Mouse (Mus musculus) hindbrain, embryonic 12.5 days (tissue): ENCODE measurements around the gene 1700020D05Rik. TPM values are rescaled to one million over a fixed set of nuclear protein-coding genes. Genes with fewer than 3 reads are reported as not detected.
A peak's percentile ranks its signal among the peaks of the same experiment; 100 is the strongest.

Experiments used
- ATAC-seq: fragments of 200-750 bp; cut with Nextera tagmentation; 2 replicates; pipeline ENCODE4 v1.8.0; 2017; ENCODE audit warnings: moderate TSS enrichment; ENCODE audit not compliant: low FRiP score
- H3K27ac ChIP-seq: fragments of 300-500 bp; sonication (generic); 2 replicates; pipeline ENCODE4 v1.5.1; 2016; ENCODE audit warnings: mild to moderate bottlenecking
- H3K27me3 ChIP-seq: fragments of 300-500 bp; sonication (generic); 2 replicates; pipeline ENCODE4 v1.6.1; 2016; ENCODE audit warnings: mild to moderate bottlenecking
- H3K36me3 ChIP-seq: fragments of 300-500 bp; sonication (generic); 2 replicates; pipeline ENCODE4 v1.6.1; 2016; ENCODE audit warnings: mild to moderate bottlenecking
- H3K4me1 ChIP-seq: fragments of 300-500 bp; sonication (generic); 2 replicates; pipeline ENCODE4 v1.6.1; 2016
- H3K4me2 ChIP-seq: fragments of 300-500 bp; sonication (generic); replicated peaks from 2 replicates; pipeline ENCODE4 v1.6.1; 2016; ENCODE audit warnings: mild to moderate bottlenecking
- H3K4me3 ChIP-seq: fragments of 300-500 bp; sonication (generic); 2 replicates; pipeline ENCODE4 v1.5.1; 2016; ENCODE audit warnings: mild to moderate bottlenecking
- H3K9ac ChIP-seq: fragments of 300-500 bp; sonication (generic); 2 replicates; pipeline ENCODE4 v1.6.1; 2016; ENCODE audit warnings: mild to moderate bottlenecking, moderate library complexity
- H3K9me3 ChIP-seq: fragments of 300-500 bp; sonication (generic); replicated peaks from 2 replicates; pipeline ENCODE4 v1.6.1; 2016; ENCODE audit warnings: mild to moderate bottlenecking
- WGBS: fragments of 180-500 bp; shearing (Covaris S2); methylation state at CpG from one replicate; pipeline ENCODE4 v1.1.7; 2016; 5-methylcytosine and 5-hydroxymethylcytosine counted together
- polyA plus RNA-seq: library from polyadenylated mRNA; unstranded; fragments of >200 nt; fragmentation: Nextera tagmentation; extraction: Ambion mirVana; gene quantifications from 2 replicates; pipeline ENCODE4 v1.2.1, GENCODE M21; 2016

1700020D05Rik gene
- polyA plus RNA-seq, 1 experiment from 2014 or later, result 0.56 TPM

- H3K27ac ChIP-seq, result no peak overlapping the region
- 67% methylated on average over 8 of the region's 8 CpGs for WGBS
- peaks cover 30% of the 10 kb centered on the region for H3K4me1 ChIP-seq
- peak overlapping the region; percentile 87; the same call in 1 of the 2 replicates for H3K9ac ChIP-seq
- peak overlapping the region; percentile 77 for H3K4me3 ChIP-seq
- H3K9me3 ChIP-seq, result no peaks in the 10 kb centered on the region
- peaks cover 25% of the 10 kb centered on the region for H3K27me3 ChIP-seq
- ATAC-seq, result no peak
- no peaks in the 10 kb centered on the region for H3K36me3 ChIP-seq
- H3K4me2 ChIP-seq, result peak overlapping the region; percentile 99
Observed at GRCm38 (mm10) chr19:5455568-5455967, 48.0 kb downstream of the 1700020D05Rik start.

- ATAC-seq, result no peak
- Histone ChIP-seq H3K9me3 (no peaks in the 10 kb centered on the region), H3K4me1 (peaks cover 30% of the 10 kb centered on the region), H3K27ac (no peak overlapping the region), H3K9ac (peak overlapping the region; percentile 29; the same call in 1 of the 2 replicates), H3K36me3 (no peaks in the 10 kb centered on the region), H3K27me3 (peaks cover 31% of the 10 kb centered on the region), H3K4me3 (no peak overlapping the region), H3K4me2 (peak overlapping the region; percentile 99)
- WGBS, result 85% methylated on average over 12 of the region's 12 CpGs
Observed at GRCm38 (mm10) chr19:5455037-5455436, 48.5 kb downstream of the 1700020D05Rik start.

Other genes starting within 250 kb of the 1700020D05Rik start
- 36.6 and 38.8 TPM in 2 replicates for gene Pacs1, start 230.7 kb downstream of the 1700020D05Rik start, polyA plus RNA-seq
- 363 and 385 TPM in 2 replicates for gene Sf3b2, start 208.3 kb downstream of the 1700020D05Rik start, polyA plus RNA-seq
- gene Gal3st3, start 205.5 kb downstream of the 1700020D05Rik start, polyA plus RNA-seq, result 22.6 and 27.6 TPM in 2 replicates
- not detected in 2 replicates for gene Catsper1, start 168.0 kb downstream of the 1700020D05Rik start, polyA plus RNA-seq
- gene Cst6, start 154.2 kb downstream of the 1700020D05Rik start, polyA plus RNA-seq, result 3.0 and 3.6 TPM in 2 replicates
- gene Eif1ad, start 137.0 kb downstream of the 1700020D05Rik start, polyA plus RNA-seq, result 61.2 and 67.0 TPM in 2 replicates
- 309 and 324 TPM in 2 replicates for gene Banf1, start 136.6 kb downstream of the 1700020D05Rik start, polyA plus RNA-seq
- 106 and 111 TPM in 2 replicates for gene Sart1, start 115.1 kb downstream of the 1700020D05Rik start, polyA plus RNA-seq
- 0.86 and 0.98 TPM in 2 replicates for gene Tsga10ip, start 101.3 kb downstream of the 1700020D05Rik start, polyA plus RNA-seq
- gene Drap1, start 78.8 kb downstream of the 1700020D05Rik start, polyA plus RNA-seq, result 276 and 280 TPM in 2 replicates
- 59.0 and 59.6 TPM in 2 replicates for gene AI837181, start 78.6 kb downstream of the 1700020D05Rik start, polyA plus RNA-seq
- not detected in 2 replicates for gene Fosl1, start 56.2 kb downstream of the 1700020D05Rik start, polyA plus RNA-seq
- gene Ccdc85b, start 45.9 kb downstream of the 1700020D05Rik start, polyA plus RNA-seq, result 10.7 and 11.0 TPM in 2 replicates
- gene Fibp, start 43.2 kb downstream of the 1700020D05Rik start, polyA plus RNA-seq, result 133 and 144 TPM in 2 replicates
- gene Ctsw, start 35.3 kb downstream of the 1700020D05Rik start, polyA plus RNA-seq, result 3.7 and 4.3 TPM in 2 replicates
- 75.3 and 81.0 TPM in 2 replicates for gene Efemp2, start 29.8 kb downstream of the 1700020D05Rik start, polyA plus RNA-seq
- 43.3 and 45.4 TPM in 2 replicates for gene Mus81, start 15.4 kb downstream of the 1700020D05Rik start, polyA plus RNA-seq
- 3,169 and 3,299 TPM in 2 replicates for gene Cfl1, start 13.3 kb downstream of the 1700020D05Rik start, polyA plus RNA-seq
- 38.3 and 42.2 TPM in 2 replicates for gene Snx32, start 6.8 kb upstream of the 1700020D05Rik start, polyA plus RNA-seq
- gene Ovol1, start 56.9 kb upstream of the 1700020D05Rik start, polyA plus RNA-seq, result 0.18 and 0.19 TPM in 2 replicates
- 2.6 and 3.2 TPM in 2 replicates for gene Ap5b1, start 64.2 kb upstream of the 1700020D05Rik start, polyA plus RNA-seq
- 114 and 126 TPM in 2 replicates for gene Rnaseh2c, start 98.1 kb upstream of the 1700020D05Rik start, polyA plus RNA-seq
- gene Kat5, start 106.5 kb upstream of the 1700020D05Rik start, polyA plus RNA-seq, result 73.2 and 76.5 TPM in 2 replicates
- 38.4 and 41.5 TPM in 2 replicates for gene Rela, start 133.7 kb upstream of the 1700020D05Rik start, polyA plus RNA-seq
- gene Sipa1, start 159.9 kb upstream of the 1700020D05Rik start, polyA plus RNA-seq, result 22.4 and 25.4 TPM in 2 replicates
- 21.5 and 23.3 TPM in 2 replicates for gene Map3k11, start 185.0 kb upstream of the 1700020D05Rik start, polyA plus RNA-seq
- gene Pcnx3, start 185.1 kb upstream of the 1700020D05Rik start, polyA plus RNA-seq, result 34.6 and 35.0 TPM in 2 replicates
- not detected in 2 replicates for gene Kcnk7, start 200.6 kb upstream of the 1700020D05Rik start, polyA plus RNA-seq
- 10.8 and 12.1 TPM in 2 replicates for gene Ehbp1l1, start 222.5 kb upstream of the 1700020D05Rik start, polyA plus RNA-seq
- gene Fam89b, start 225.9 kb upstream of the 1700020D05Rik start, polyA plus RNA-seq, result 174 and 177 TPM in 2 replicates
- 13.8 and 16.6 TPM in 2 replicates for gene Ltbp3, start 237.1 kb upstream of the 1700020D05Rik start, polyA plus RNA-seq